Mouse (Mus musculus) hindbrain, embryonic 16.5 days (tissue): ENCODE data around the gene Slx1b. TPM values are rescaled to one million over a fixed set of nuclear protein-coding genes. Genes with fewer than 3 reads are reported as not detected.

Source experiments
- ATAC-seq: fragments of 200-750 bp; cut with Nextera tagmentation; 2 replicates; pipeline ENCODE4 v1.8.0; 2017; ENCODE audit warnings: moderate TSS enrichment, moderate library complexity
- H3K27ac ChIP-seq: fragments of 300-500 bp; sonication (generic); 2 replicates; pipeline ENCODE4 v1.5.1; 2014; ENCODE audit warnings: low read depth, mild to moderate bottlenecking, control low read depth, low read length, moderate library complexity
- H3K27me3 ChIP-seq: fragments of 300-500 bp; sonication (generic); replicated peaks from 2 replicates; pipeline ENCODE4 v1.6.1; 2014; ENCODE audit warnings: low read length; ENCODE audit not compliant: control insufficient read depth, insufficient read depth
- H3K36me3 ChIP-seq: fragments of 300-500 bp; sonication (generic); 2 replicates; pipeline ENCODE4 v1.6.1; 2014; ENCODE audit warnings: mild to moderate bottlenecking, low read length, moderate library complexity, mixed read lengths; ENCODE audit not compliant: control insufficient read depth, insufficient read depth
- H3K4me1 ChIP-seq: fragments of 300-500 bp; sonication (generic); 2 replicates; pipeline ENCODE4 v1.6.1; 2014; ENCODE audit warnings: low read depth, low read length; ENCODE audit not compliant: control insufficient read depth, insufficient read depth
- H3K4me2 ChIP-seq: fragments of 300-500 bp; sonication (generic); 2 replicates; pipeline ENCODE4 v1.6.1; 2014; ENCODE audit warnings: mild to moderate bottlenecking, low read length, control low read depth, moderate library complexity
- H3K4me3 ChIP-seq: fragments of 300-500 bp; sonication (generic); 2 replicates; pipeline ENCODE4 v1.5.1; 2014; ENCODE audit warnings: mild to moderate bottlenecking, low read length, control low read depth, moderate library complexity
- H3K9ac ChIP-seq: fragments of 300-500 bp; sonication (generic); 2 replicates; pipeline ENCODE4 v1.6.1; 2014; ENCODE audit warnings: low read depth, mild to moderate bottlenecking, control low read depth, low read length, moderate library complexity
- H3K9me3 ChIP-seq: fragments of 300-500 bp; sonication (generic); 2 replicates; pipeline ENCODE4 v1.6.1; 2014; ENCODE audit warnings: mild to moderate bottlenecking, low read length, moderate library complexity; ENCODE audit not compliant: control insufficient read depth
- WGBS: fragments of 180-500 bp; shearing (Covaris S2); extraction: QIAGEN DNeasy Blood & Tissue Kit; methylation state at CpG from one replicate; pipeline ENCODE4 v1.1.7; 2014; 5-methylcytosine and 5-hydroxymethylcytosine counted together
- polyA plus RNA-seq: library from polyadenylated mRNA; unstranded; fragments of >200 nt; fragmentation: Nextera tagmentation; extraction: Ambion mirVana; gene quantifications from 2 replicates; pipeline ENCODE4 v1.2.1, GENCODE M21; 2015

The Slx1b gene
- polyA plus RNA-seq, 1 experiment from 2014 or later = 13.4 TPM

- Histone ChIP-seq H3K4me3 (peak overlapping the region; percentile 61), H3K4me2 (peak overlapping the region; percentile 86), H3K9ac (peak overlapping the region; percentile 77), H3K36me3 (peaks cover 7% of the 10 kb centered on the region; the same call in 1 of the 2 replicates), H3K27me3 (no peaks in the 10 kb centered on the region), H3K9me3 (peaks cover 2% of the 10 kb centered on the region; the same call in 1 of the 2 replicates), H3K4me1 (peaks cover 35% of the 10 kb centered on the region), H3K27ac (peak overlapping the region; percentile 81)
- peak; percentile 90 for ATAC-seq
- 3% methylated on average over 38 of the region's 39 CpGs for WGBS
Observed at GRCm38 (mm10) chr7:126704121-126704980, 8.8 kb upstream of the Slx1b start.

- H3K4me3 ChIP-seq = peak overlapping the region; percentile 61
- peak; percentile 10; the same call in 1 of the 2 replicates for ATAC-seq
- H3K27ac ChIP-seq = peak overlapping the region; percentile 81
- WGBS = 9% methylated on average over 7 of the region's 7 CpGs
- peak overlapping the region; percentile 86 for H3K4me2 ChIP-seq
- no peaks in the 10 kb centered on the region for H3K9me3 ChIP-seq
- H3K27me3 ChIP-seq = no peaks in the 10 kb centered on the region
- H3K9ac ChIP-seq = peak overlapping the region; percentile 77
- peaks cover 35% of the 10 kb centered on the region for H3K4me1 ChIP-seq
- H3K36me3 ChIP-seq = peaks cover 9% of the 10 kb centered on the region; the same call in 1 of the 2 replicates
Observed at GRCm38 (mm10) chr7:126703757-126704077, 8.1 kb upstream of the Slx1b start.

GRCm38 (mm10) chr7:126702861-126703756 is 7.5 kb upstream of the Slx1b start:
- 81% methylated on average over 12 of the region's 12 CpGs for WGBS
- peaks cover 9% of the 10 kb centered on the region; the same call in 1 of the 2 replicates for H3K36me3 ChIP-seq
- H3K4me1 ChIP-seq = peaks cover 35% of the 10 kb centered on the region

GRCm38 (mm10) chr7:126702358-126702757 is 6.8 kb upstream of the Slx1b start:
- 0 out of 2 replicates have a peak overlapping the region, but pooled peaks have one; percentile 1 for H3K9ac ChIP-seq
- no peaks in the 10 kb centered on the region for H3K9me3 ChIP-seq
- H3K4me1 ChIP-seq = peaks cover 36% of the 10 kb centered on the region
- H3K27ac ChIP-seq = no peak overlapping the region
- H3K4me2 ChIP-seq = peak overlapping the region; percentile 86
- H3K36me3 ChIP-seq = peaks cover 9% of the 10 kb centered on the region; the same call in 1 of the 2 replicates
- WGBS = 83% methylated on average over 6 of the region's 6 CpGs
- no peak for ATAC-seq
- no peak overlapping the region for H3K4me3 ChIP-seq
- no peaks in the 10 kb centered on the region for H3K27me3 ChIP-seq

More at GRCm38 (mm10) chr7:126702861-126703756, 7.5 kb upstream of the Slx1b start:
- ATAC-seq = no peak
- peak overlapping the region; percentile 61 for H3K4me3 ChIP-seq
- H3K9me3 ChIP-seq = no peaks in the 10 kb centered on the region
- H3K4me2 ChIP-seq = peak overlapping the region; percentile 86
- no peaks in the 10 kb centered on the region for H3K27me3 ChIP-seq
- H3K27ac ChIP-seq = peak overlapping the region; percentile 81
- peak overlapping the region; percentile 77 for H3K9ac ChIP-seq

- Histone ChIP-seq H3K27ac (no peak overlapping the region), H3K4me1 (peaks cover 42% of the 10 kb centered on the region), H3K4me3 (peak overlapping the region; percentile 17; the same call in 1 of the 2 replicates)
Observed at GRCm38 (mm10) chr7:126701559-126702357, 6.2 kb upstream of the Slx1b start.

GRCm38 (mm10) chr7:126701070-126701469 is 5.5 kb upstream of the Slx1b start:
- ATAC-seq = peak; percentile 31
- H3K9me3 ChIP-seq = no peaks in the 10 kb centered on the region
- peaks cover 9% of the 10 kb centered on the region; the same call in 1 of the 2 replicates for H3K36me3 ChIP-seq
- peak overlapping the region; percentile 38 for H3K4me2 ChIP-seq
- no peaks in the 10 kb centered on the region for H3K27me3 ChIP-seq
- 1% methylated on average over 11 of the region's 11 CpGs for WGBS
- peak overlapping the region; percentile 17; the same call in 1 of the 2 replicates for H3K4me3 ChIP-seq
- H3K4me1 ChIP-seq = peaks cover 47% of the 10 kb centered on the region
- peak overlapping the region; percentile 34 for H3K9ac ChIP-seq
- H3K27ac ChIP-seq = no peak overlapping the region

More at GRCm38 (mm10) chr7:126701559-126702357, 6.2 kb upstream of the Slx1b start:
- Histone ChIP-seq H3K9ac (peak overlapping the region; percentile 34), H3K27me3 (no peaks in the 10 kb centered on the region), H3K36me3 (peaks cover 9% of the 10 kb centered on the region; the same call in 1 of the 2 replicates), H3K4me2 (peak overlapping the region; percentile 38), H3K9me3 (no peaks in the 10 kb centered on the region)
- WGBS = 53% methylated on average over 24 of the region's 24 CpGs
- no peak for ATAC-seq

- H3K9ac ChIP-seq = no peak overlapping the region
- H3K4me1 ChIP-seq = peaks cover 47% of the 10 kb centered on the region
- no peak overlapping the region for H3K4me2 ChIP-seq
- no peak for ATAC-seq
- H3K27ac ChIP-seq = no peak overlapping the region
- no peak overlapping the region for H3K4me3 ChIP-seq
- peaks cover 9% of the 10 kb centered on the region; the same call in 1 of the 2 replicates for H3K36me3 ChIP-seq
- H3K27me3 ChIP-seq = no peaks in the 10 kb centered on the region
- no peaks in the 10 kb centered on the region for H3K9me3 ChIP-seq
- WGBS = 83% methylated on average over 25 of the region's 25 CpGs
Observed at GRCm38 (mm10) chr7:126700063-126701015, 4.8 kb upstream of the Slx1b start.
